Mouse (Mus musculus) intestine, embryonic 14.5 days (tissue): ENCODE results near the gene Tmem132b. TPM values are rescaled to one million over a fixed set of nuclear protein-coding genes. Genes with fewer than 3 reads are reported as not detected.

Experiments used
- ATAC-seq: fragments of 200-750 bp; cut with Nextera tagmentation; replicated peaks from 2 replicates; pipeline ENCODE4 v1.8.0; 2017; ENCODE audit warnings: low read depth, moderate number of reproducible peaks, moderate TSS enrichment, moderate library complexity; ENCODE audit not compliant: low FRiP score, low TSS enrichment
- DNase-seq: peaks from one replicate; pipeline ENCODE4 v3.0.0-alpha.2; 2018; ENCODE audit warnings: low spot score
- H3K27ac ChIP-seq: fragments of 300-500 bp; sonication (generic); 2 replicates; pipeline ENCODE4 v1.5.1; 2014; ENCODE audit warnings: low read depth, mild to moderate bottlenecking, control low read depth
- H3K27me3 ChIP-seq: fragments of 300-500 bp; sonication (generic); replicated peaks from 2 replicates; pipeline ENCODE4 v1.6.1; 2014; ENCODE audit warnings: low read length, control low read depth; ENCODE audit not compliant: control insufficient read depth, insufficient read depth
- H3K36me3 ChIP-seq: fragments of 300-500 bp; sonication (generic); 2 replicates; pipeline ENCODE4 v1.6.1; 2014; ENCODE audit warnings: low read length, control low read depth; ENCODE audit not compliant: control insufficient read depth, insufficient read depth
- H3K4me1 ChIP-seq: fragments of 300-500 bp; sonication (generic); replicated peaks from 2 replicates; pipeline ENCODE4 v1.6.1; 2014; ENCODE audit warnings: low read length, control low read depth, mixed read lengths; ENCODE audit not compliant: control insufficient read depth, insufficient read depth
- H3K4me2 ChIP-seq: fragments of 300-500 bp; sonication (generic); 2 replicates; pipeline ENCODE4 v1.6.1; 2014; ENCODE audit warnings: low read length
- H3K4me3 ChIP-seq: fragments of 300-500 bp; sonication (generic); 2 replicates; pipeline ENCODE4 v1.5.1; 2014; ENCODE audit warnings: low read depth, low read length, control low read depth, mixed read lengths
- H3K9ac ChIP-seq: fragments of 300-500 bp; sonication (generic); 2 replicates; pipeline ENCODE4 v1.6.1; 2014; ENCODE audit warnings: mild to moderate bottlenecking, low read length
- H3K9me3 ChIP-seq: fragments of 300-500 bp; sonication (generic); 2 replicates; pipeline ENCODE4 v1.6.1; 2016; ENCODE audit warnings: low read length, control low read depth; ENCODE audit not compliant: control insufficient read depth
- WGBS: fragments of 180-500 bp; shearing (Covaris S2); extraction: QIAGEN DNeasy Blood & Tissue Kit; methylation state at CpG from one replicate; pipeline ENCODE4 v1.1.7; 2014; 5-methylcytosine and 5-hydroxymethylcytosine counted together
- polyA plus RNA-seq: library from polyadenylated mRNA; unstranded; fragments of >200 nt; fragmentation: Nextera tagmentation; extraction: Ambion mirVana; gene quantifications from 2 replicates; pipeline ENCODE4 v1.2.1, GENCODE M21; 2014

Tmem132b gene
- polyA plus RNA-seq, 1 experiment from 2014 or later: 0.45 TPM

- DNase-seq: no peak
- ATAC-seq: no peak
Measured at GRCm38 (mm10) chr5:125526464-125526863, 5.1 kb upstream of the Tmem132b start.

DNA sequence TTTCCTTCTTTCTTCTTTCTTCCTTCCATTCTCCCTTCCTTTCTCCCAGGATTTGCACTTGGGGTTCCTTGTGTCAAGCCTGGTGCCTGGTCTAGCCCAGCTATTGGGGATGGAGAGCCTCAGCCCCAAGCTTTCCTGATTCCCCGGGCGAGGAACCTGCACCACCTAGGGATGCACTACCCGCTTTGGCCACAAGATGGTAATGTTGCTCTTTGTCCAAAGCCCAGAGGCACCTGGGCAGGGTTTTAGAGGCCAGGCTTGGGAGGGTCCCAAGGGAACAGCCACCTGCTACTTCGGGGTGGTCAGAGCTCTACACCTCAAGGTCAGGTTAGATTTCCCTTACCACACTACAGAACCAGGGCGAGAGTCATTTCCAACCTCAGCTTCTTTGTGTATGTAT lies 2.5 kb upstream of the Tmem132b start:
- 4% methylated on average over 5 of the region's 5 CpGs for WGBS
- ATAC-seq (0 out of 2 replicates have a peak, but pooled peaks have one; percentile 43), DNase-seq (peak; percentile 95)
- Histone ChIP-seq H3K9me3 (peaks cover 4% of the 10 kb centered on the region), H3K36me3 (no peaks in the 10 kb centered on the region), H3K27me3 (peaks cover 54% of the 10 kb centered on the region), H3K4me3 (no peak overlapping the region), H3K4me1 (peaks cover 5% of the 10 kb centered on the region), H3K4me2 (no peak overlapping the region), H3K27ac (no peak overlapping the region), H3K9ac (no peak overlapping the region)

More at GRCm38 (mm10) chr5:125526464-125526863, 5.1 kb upstream of the Tmem132b start:
- peaks cover 2% of the 10 kb centered on the region; the same call in 1 of the 2 replicates for H3K4me1 ChIP-seq
- H3K4me2 ChIP-seq: no peak overlapping the region
- peaks cover 4% of the 10 kb centered on the region for H3K9me3 ChIP-seq
- 72% methylated on average over 4 of the region's 4 CpGs for WGBS
- no peak overlapping the region for H3K4me3 ChIP-seq
- H3K9ac ChIP-seq: no peak overlapping the region
- H3K27ac ChIP-seq: no peak overlapping the region
- peaks cover 27% of the 10 kb centered on the region for H3K27me3 ChIP-seq
- no peaks in the 10 kb centered on the region for H3K36me3 ChIP-seq

DNA sequence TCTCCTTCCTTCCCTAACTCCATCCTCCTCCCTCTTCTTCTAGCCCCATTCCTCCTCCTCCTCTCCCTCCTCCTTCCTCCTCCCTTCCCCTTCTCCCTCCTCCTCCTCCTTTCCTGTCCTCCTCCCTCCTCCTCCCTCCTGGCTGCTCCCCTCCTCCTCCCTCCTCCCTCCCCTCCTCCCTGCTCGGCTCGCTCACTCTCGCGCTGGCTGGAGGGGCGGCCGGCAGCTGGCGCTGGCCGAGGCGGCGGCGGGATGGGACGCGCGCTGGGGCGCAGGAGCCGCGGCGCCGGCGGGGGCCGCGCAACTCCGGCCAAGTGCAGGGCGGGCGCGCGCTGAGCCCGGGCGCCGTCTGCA lies 594 bp downstream of the Tmem132b start:
- peaks cover 5% of the 10 kb centered on the region for H3K4me1 ChIP-seq
- peaks cover 84% of the 10 kb centered on the region for H3K27me3 ChIP-seq
- no peaks in the 10 kb centered on the region for H3K36me3 ChIP-seq
- peak overlapping the region; percentile 41 for H3K4me3 ChIP-seq
- ATAC-seq: peak; percentile 44; the same call in 1 of the 2 replicates
- no peak overlapping the region for H3K27ac ChIP-seq
- peak overlapping the region; percentile 75 for H3K4me2 ChIP-seq
- peak overlapping the region; percentile 22; the same call in 1 of the 2 replicates for H3K9ac ChIP-seq
- DNase-seq: peak; percentile 61
- WGBS: 0% methylated on average over 10 of the region's 30 CpGs
- H3K9me3 ChIP-seq: no peaks in the 10 kb centered on the region

GRCm38 (mm10) chr5:125532545-125533224 lies 1.1 kb downstream of the Tmem132b start:
- DNase-seq (peak; percentile 63), ATAC-seq (no peak)
- WGBS: under 1% methylated on average over 56 of the region's 64 CpGs

DNA sequence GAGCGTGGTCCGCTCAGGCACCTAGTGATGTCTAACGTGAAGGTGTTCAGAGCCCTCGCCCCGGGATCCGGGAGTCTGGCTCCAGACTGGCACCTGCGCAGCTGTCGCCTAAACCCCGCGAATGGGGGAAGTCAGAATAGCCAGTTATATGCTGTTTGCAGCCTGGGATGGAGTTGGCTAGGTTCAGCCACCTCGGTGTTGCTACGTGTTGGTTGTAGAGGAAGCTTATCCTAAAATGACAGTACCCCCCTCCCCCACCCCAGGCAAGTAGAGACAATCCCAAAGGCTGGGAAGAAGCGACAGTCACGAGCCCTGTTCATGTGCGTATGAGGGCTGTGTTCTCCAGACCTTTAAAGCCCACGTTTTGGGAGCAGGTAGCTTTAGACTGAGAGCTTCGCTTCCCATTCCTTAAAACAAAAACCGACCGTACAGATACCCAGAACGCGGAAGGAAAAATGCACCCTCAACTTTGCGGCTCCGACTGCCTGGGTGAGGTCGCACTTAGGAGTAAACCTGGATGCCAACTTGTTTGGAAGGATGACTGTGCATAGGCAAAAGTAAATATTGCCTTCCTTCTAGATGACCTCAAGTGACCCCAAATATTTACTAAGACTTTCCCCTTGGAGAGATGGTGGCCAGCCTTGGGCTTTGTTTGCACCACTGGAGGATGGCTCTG lies 1.8 kb downstream of the Tmem132b start:
- DNase-seq (no peak), ATAC-seq (no peak)
- Histone ChIP-seq H3K4me3 (peak overlapping the region; percentile 41), H3K27me3 (peaks cover 83% of the 10 kb centered on the region), H3K4me1 (peaks cover 5% of the 10 kb centered on the region), H3K4me2 (peak overlapping the region; percentile 75), H3K27ac (no peak overlapping the region), H3K9me3 (no peaks in the 10 kb centered on the region), H3K9ac (no peak overlapping the region), H3K36me3 (no peaks in the 10 kb centered on the region)
- WGBS: 1% methylated on average over 24 of the region's 24 CpGs

More at GRCm38 (mm10) chr5:125532545-125533224, 1.1 kb downstream of the Tmem132b start:
- Histone ChIP-seq H3K36me3 (no peaks in the 10 kb centered on the region), H3K4me2 (peak overlapping the region; percentile 75), H3K4me1 (peaks cover 5% of the 10 kb centered on the region), H3K9me3 (no peaks in the 10 kb centered on the region), H3K27ac (no peak overlapping the region), H3K27me3 (peaks cover 86% of the 10 kb centered on the region), H3K9ac (peak overlapping the region; percentile 22; the same call in 1 of the 2 replicates), H3K4me3 (peak overlapping the region; percentile 41)

GRCm38 (mm10) chr5:125534168-125534610 lies 2.6 kb downstream of the Tmem132b start:
- ATAC-seq (no peak), DNase-seq (no peak)
- Histone ChIP-seq H3K9ac (no peak overlapping the region), H3K4me1 (peaks cover 5% of the 10 kb centered on the region), H3K36me3 (no peaks in the 10 kb centered on the region), H3K9me3 (no peaks in the 10 kb centered on the region), H3K27ac (no peak overlapping the region), H3K4me2 (no peak overlapping the region), H3K27me3 (peaks cover 79% of the 10 kb centered on the region), H3K4me3 (no peak overlapping the region)
- 9% methylated on average over 7 of the region's 7 CpGs for WGBS

GRCm38 (mm10) chr5:125534611-125535324 lies 3.2 kb downstream of the Tmem132b start:
- Histone ChIP-seq H3K9me3 (no peaks in the 10 kb centered on the region), H3K9ac (no peak overlapping the region), H3K27ac (no peak overlapping the region), H3K4me1 (peaks cover 5% of the 10 kb centered on the region), H3K4me3 (no peak overlapping the region), H3K36me3 (no peaks in the 10 kb centered on the region), H3K27me3 (peaks cover 74% of the 10 kb centered on the region), H3K4me2 (no peak overlapping the region)
- DNase-seq: no peak
- 2% methylated on average over 26 of the region's 26 CpGs for WGBS
- ATAC-seq: no peak

- no peak for ATAC-seq
- WGBS: 91% methylated on average over 2 of the region's 2 CpGs
- no peak overlapping the region for H3K9ac ChIP-seq
Measured at GRCm38 (mm10) chr5:125545090-125545489, 13.5 kb downstream of the Tmem132b start.

More at GRCm38 (mm10) chr5:125545090-125545489, 13.5 kb downstream of the Tmem132b start:
- Histone ChIP-seq H3K4me1 (no peaks in the 10 kb centered on the region), H3K4me2 (no peak overlapping the region), H3K9me3 (no peaks in the 10 kb centered on the region), H3K4me3 (no peak overlapping the region), H3K36me3 (no peaks in the 10 kb centered on the region), H3K27me3 (peaks cover 11% of the 10 kb centered on the region; the same call in 1 of the 2 replicates), H3K27ac (no peak overlapping the region)
- DNase-seq: no peak
